22 mouse cellular contexts compared by ENCODE assay signal in genomic region chr12:108715854-108716253, GRCm38 (mm10). TPM values are rescaled to one million over a fixed set of nuclear protein-coding genes. Genes with fewer than 3 reads are reported as not detected.
"Had no signal": no experiment of that assay in that cellular context is flagged by ENCODE, and none has a peak within 500 bp of the region (broad histone marks: within the 10 kb centered on the region; RNA-seq: fewer than 3 reads in every experiment).

No protein-coding gene starts in this region.

- H3K36me3 ChIP-seq: liver, embryonic 12.5 days; midbrain, embryonic 10.5 days; midbrain, embryonic 12.5 days; neural tube, embryonic 13.5 days; neural tube, embryonic 15.5 days had no signal

- H3K4me2 ChIP-seq: liver, embryonic 12.5 days; lung, embryonic 14.5 days; midbrain, embryonic 12.5 days; neural tube, embryonic 13.5 days; neural tube, embryonic 15.5 days had no signal

- H3K9ac ChIP-seq: liver, embryonic 12.5 days; liver, embryonic 14.5 days; lung, embryonic 14.5 days; midbrain, embryonic 12.5 days; neural tube, embryonic 13.5 days; neural tube, embryonic 15.5 days had no signal

- ATAC-seq: liver, embryonic 12.5 days; midbrain, embryonic 16.5 days had no signal

- H3K9me3 ChIP-seq: liver, embryonic 12.5 days; midbrain, embryonic 10.5 days; midbrain, embryonic 12.5 days; neural tube, embryonic 13.5 days; neural tube, embryonic 15.5 days had no signal

- H3K27ac ChIP-seq: liver, embryonic 12.5 days; liver, embryonic 14.5 days; midbrain, embryonic 10.5 days; midbrain, embryonic 12.5 days; neural tube, embryonic 13.5 days; neural tube, embryonic 15.5 days had no signal

- DNase-seq: lung, adult 18-20 months; lung, embryonic 14.5 days; lung, postnatal 10 days; lung, postnatal 4 days; midbrain, embryonic 14.5 days; retina, postnatal 1 day; right cerebral cortex, adult 18-20 months; right cerebral cortex, postnatal 25 days; right cerebral cortex, postnatal 4 days; spleen, adult 18-20 months; thymus, adult 2 months; thymus, postnatal 25 days; thymus, postnatal 4 days had no signal

- H3K4me1 ChIP-seq: liver, embryonic 12.5 days; midbrain, embryonic 10.5 days; midbrain, embryonic 12.5 days; neural tube, embryonic 13.5 days; neural tube, embryonic 15.5 days had no signal

- H3K27me3 ChIP-seq: liver, embryonic 12.5 days; midbrain, embryonic 12.5 days; neural tube, embryonic 13.5 days; neural tube, embryonic 15.5 days had no signal

- H3K4me3 ChIP-seq: liver, embryonic 12.5 days; midbrain, embryonic 10.5 days; midbrain, embryonic 12.5 days; myocyte; neural tube, embryonic 13.5 days; neural tube, embryonic 15.5 days had no signal

RNA-seq across cellular contexts. Expression of gene Degs2, which starts 13.7 kb away (rescaled TPM):
- total RNA-seq: megakaryocyte-erythroid progenitor cell, adult 5-6 weeks had no signal
